Mouse (Mus musculus) spleen, adult 2 months (tissue): ENCODE measurements at regions not wholly inside any gene's neighbourhood (a gene's known extent, or its start where the extent isn't known, plus 50 kb on each side); places are given as distances from the start of the nearest gene placed in this dataset.

Experiments used
- CTCF ChIP-seq: fragments of 200-500 bp; IDR thresholded peaks from 2 replicates; pipeline ENCODE4 v1.5.1; 2011; ENCODE audit warnings: mild to moderate bottlenecking, inconsistent platforms; ENCODE audit not compliant: insufficient read depth, insufficient read length, insufficient replicate concordance; ENCODE audit errors: extremely low read depth
- POLR2A ChIP-seq: fragments of 200-500 bp; IDR thresholded peaks from 2 replicates; pipeline ENCODE4 v1.6.1; 2011; ENCODE audit warnings: low read depth, low read length, inconsistent platforms

- TF ChIP-seq CTCF (no peak), POLR2A (no peak)
Observed at GRCm38 (mm10) chr8:93626807-93627526, 91.3 kb upstream of the Ces5a start.
